Mouse (Mus musculus): ENCODE results near the gene Sall1. TPM values are rescaled to one million over a fixed set of nuclear protein-coding genes. Genes with fewer than 3 reads are reported as not detected.

Sall1 gene
- polyA plus RNA-seq, 1 experiment from 2014 or later = 17.1 TPM

Small RNA genes within 50 kb of the gene (microRNA-seq; reads per million reads assigned to microRNA genes)
- not detected for gene Mir8110
